In the genomic region with DNA sequence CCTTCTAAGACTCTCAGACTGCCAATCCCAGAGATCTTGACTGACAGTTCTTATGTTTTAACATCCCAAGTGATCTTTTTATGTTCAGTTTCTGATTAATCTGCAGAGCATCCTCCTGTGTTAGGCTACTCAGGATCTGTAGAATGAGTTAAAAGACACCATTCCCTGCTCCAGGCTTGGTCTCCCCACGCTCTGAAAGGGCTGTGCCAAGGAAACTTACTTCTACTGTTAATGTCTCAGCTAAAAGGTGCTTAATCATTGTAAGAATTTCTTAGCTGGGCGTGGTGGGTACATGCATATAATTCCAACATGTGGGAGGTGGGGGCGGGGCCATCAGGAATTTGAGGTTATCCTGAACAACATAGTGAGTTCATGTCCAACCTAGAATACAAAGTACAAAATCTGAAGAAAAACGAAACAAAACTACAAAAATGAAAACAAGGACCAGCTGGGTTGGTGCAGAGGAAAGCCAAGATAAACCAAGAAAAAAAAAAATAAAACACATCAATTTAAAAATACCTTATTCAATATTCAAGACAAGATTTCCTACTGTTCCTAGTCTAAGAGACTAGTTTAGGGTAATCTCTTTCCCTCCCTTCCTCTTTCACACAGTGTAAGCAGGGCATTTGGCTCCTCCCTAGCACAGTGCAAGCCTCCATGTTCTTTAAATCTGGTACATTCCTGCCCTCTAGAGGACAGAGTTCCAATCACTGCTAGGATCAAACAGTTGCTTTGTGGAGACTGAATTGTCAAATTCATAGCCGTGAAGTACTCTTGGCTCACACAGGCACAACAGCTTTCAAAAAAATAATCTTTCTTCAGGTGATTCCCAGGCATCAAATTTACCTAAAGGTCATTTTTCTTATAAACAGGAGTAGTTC, we compare ENCODE assay signal across 8 mouse cellular contexts.
DNase-seq lines count a peak whose midpoint lies in the region; ATAC-seq and TF ChIP-seq lines count a peak whose summit lies in the region.

No protein-coding gene starts in this region.

- H3K36me3 ChIP-seq in hindbrain, embryonic 10.5 days, result no peaks in the 10 kb centered on the region
- no peaks in the 10 kb centered on the region for H3K36me3 ChIP-seq in liver, postnatal 0 days (replicated peaks; ENCODE audit: insufficient read depth, low read length)
- H3K36me3 ChIP-seq in neural tube, embryonic 11.5 days (ENCODE audit: control insufficient read depth, insufficient read depth, low read length), result no peaks in the 10 kb centered on the region

- peaks cover 9% of the 10 kb centered on the region; the same call in 1 of the 2 replicates for H3K4me1 ChIP-seq in hindbrain, embryonic 10.5 days (replicated peaks)
- H3K4me1 ChIP-seq in liver, postnatal 0 days (ENCODE audit: insufficient read depth), result 0 out of 2 replicates have a peak, but pooled peaks cover 3% of the 10 kb centered on the region
- no peaks in the 10 kb centered on the region for H3K4me1 ChIP-seq in neural tube, embryonic 11.5 days (ENCODE audit: control insufficient read depth, insufficient read depth, low read length)

- peak; percentile 14 for DNase-seq in T-cell, adult 2 months (ENCODE audit: low spot score)
- DNase-seq in cerebellum, adult 8-10 months, result peak; percentile 60
- peak; percentile 42 for DNase-seq in hindbrain, embryonic 10.5 days (ENCODE audit: low spot score)
- peak; percentile 73 to 93 for DNase-seq in layer of hippocampus, adult 18-20 months (ENCODE audit: low spot score in 2 of 2)
- peak; percentile 40 for DNase-seq in liver, postnatal 0 days
- DNase-seq in neural tube, embryonic 11.5 days (ENCODE audit: low spot score), result peak; percentile 56
- DNase-seq in thymus, postnatal 4 days, result peak; percentile 19

- TF ChIP-seq EP300 in liver, postnatal 0 days (IDR thresholded peaks at IDR 0.05; ENCODE audit: low read depth), result no peak

- no peaks in the 10 kb centered on the region for H3K27me3 ChIP-seq in hindbrain, embryonic 10.5 days (ENCODE audit: insufficient read depth, poor library complexity, severe bottlenecking)
- H3K27me3 ChIP-seq in liver, postnatal 0 days (ENCODE audit: insufficient read depth, low read length), result no peaks in the 10 kb centered on the region
- H3K27me3 ChIP-seq in neural tube, embryonic 11.5 days (ENCODE audit: control insufficient read depth, insufficient read depth, low read length), result no peaks in the 10 kb centered on the region

- H3K27ac ChIP-seq in hindbrain, embryonic 10.5 days, result peak overlapping the region; percentile 66
- H3K27ac ChIP-seq in liver, postnatal 0 days (ENCODE audit: low read depth), result no peak overlapping the region
- no peak overlapping the region for H3K27ac ChIP-seq in neural tube, embryonic 11.5 days (ENCODE audit: low read depth, low read length)

- H3K9me3 ChIP-seq in hindbrain, embryonic 10.5 days, result no peaks in the 10 kb centered on the region
- H3K9me3 ChIP-seq in liver, postnatal 0 days (ENCODE audit: low read length), result no peaks in the 10 kb centered on the region
- H3K9me3 ChIP-seq in neural tube, embryonic 11.5 days (ENCODE audit: control insufficient read depth, low read length), result no peaks in the 10 kb centered on the region

- no peak overlapping the region for H3K9ac ChIP-seq in liver, postnatal 0 days (replicated peaks)
- no peak overlapping the region for H3K9ac ChIP-seq in neural tube, embryonic 11.5 days (ENCODE audit: low read length)

- no peak overlapping the region for H3K4me2 ChIP-seq in liver, postnatal 0 days (ENCODE audit: low read depth, low read length)
- H3K4me2 ChIP-seq in neural tube, embryonic 11.5 days (ENCODE audit: low read depth), result no peak overlapping the region

- H3K4me3 ChIP-seq in hindbrain, embryonic 10.5 days, result no peak overlapping the region
- no peak overlapping the region for H3K4me3 ChIP-seq in liver, postnatal 0 days (ENCODE audit: low read depth, low read length)
- H3K4me3 ChIP-seq in neural tube, embryonic 11.5 days (ENCODE audit: low read depth, low read length), result no peak overlapping the region

- ATAC-seq in frontal cortex, adult (ENCODE audit: low TSS enrichment), result peak; percentile 93
- ATAC-seq in liver, postnatal 0 days, result peak; percentile 86
- peak; percentile 92 for ATAC-seq in neural tube, embryonic 11.5 days (ENCODE audit: insufficient read depth, low FRiP score, low TSS enrichment)

- WGBS in hindbrain, embryonic 10.5 days, result 57% methylated on average over 5 of the region's 5 CpGs
- WGBS in liver, postnatal 0 days (ENCODE audit: insufficient replicate concordance), result 37% methylated on average over 5 of the region's 5 CpGs
- WGBS in neural tube, embryonic 11.5 days, result 60% methylated on average over 5 of the region's 5 CpGs

- peak; percentile 84 for TF ChIP-seq CTCF in liver, postnatal 0 days (IDR thresholded peaks at IDR 0.05; ENCODE audit: low read depth)

Comparison
In these comparisons a context has a peak if more than half of its experiments do, and no peak if none do; other contexts are left out.
1. DNase-seq: peak in every context shown above with its lines; median percentile 83 in layer of hippocampus, adult 18-20 months; 60 in cerebellum, adult 8-10 months; 56 in neural tube, embryonic 11.5 days; 42 in hindbrain, embryonic 10.5 days; 40 in liver, postnatal 0 days; 19 in thymus, postnatal 4 days; 14 in T-cell, adult 2 months.